Mouse (Mus musculus) C3H10T1/2 (cell line): ENCODE results near the gene Ush1g. TPM values are rescaled to one million over a fixed set of nuclear protein-coding genes. Genes with fewer than 3 reads are reported as not detected.

Experiments
- polyA plus RNA-seq, 2 experiments: library from polyadenylated mRNA; unstranded; fragments of >200 nt; fragmentation: generic; extraction: Trizol; gene quantifications; one replicate each; pipeline ENCODE4 v1.2.1; 2012; ENCODE audit warnings: missing spikeins in 2 of 2

The Ush1g gene
- polyA plus RNA-seq, result under 1 TPM; 0.11 to 0.34 TPM

GRCm38 (mm10) chr11:115321906-115322693 lies at the start of gene Ush1g:
Ush1g (minus strand) TSS chr11:115322041.

DNA sequence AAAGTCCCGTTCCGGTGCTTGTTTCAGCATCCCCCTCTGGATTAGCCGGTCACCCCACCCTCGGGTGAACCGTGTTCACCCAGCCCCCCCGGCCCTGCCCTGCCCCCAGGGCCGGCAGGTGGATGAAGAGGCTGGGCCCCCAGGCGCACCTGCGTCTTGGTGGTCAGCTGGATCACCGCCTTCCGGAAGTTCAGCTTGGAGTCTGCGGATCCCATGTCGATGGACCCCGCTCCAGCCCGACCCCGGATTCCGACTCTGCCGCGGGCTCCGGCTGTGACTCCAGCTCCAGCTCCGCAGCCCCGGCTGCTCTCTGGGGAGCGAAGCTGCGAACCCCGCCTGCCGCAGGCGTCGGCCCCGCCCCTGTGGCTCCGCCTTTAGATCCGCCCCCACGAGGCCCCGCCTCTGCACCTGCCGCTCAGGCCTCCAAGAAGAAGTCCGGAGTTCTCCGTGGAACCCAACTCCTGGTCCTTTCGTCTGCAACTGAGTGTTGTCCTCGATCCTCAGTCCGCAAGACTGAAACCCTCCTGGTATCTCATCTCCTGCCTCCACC lies 45.6 kb upstream of the Ush1g start, which contains the start of gene Hid1:
TSS of gene Hid1 (minus strand) at position 362 of the 550 bp plus-strand sequence.

DNA sequence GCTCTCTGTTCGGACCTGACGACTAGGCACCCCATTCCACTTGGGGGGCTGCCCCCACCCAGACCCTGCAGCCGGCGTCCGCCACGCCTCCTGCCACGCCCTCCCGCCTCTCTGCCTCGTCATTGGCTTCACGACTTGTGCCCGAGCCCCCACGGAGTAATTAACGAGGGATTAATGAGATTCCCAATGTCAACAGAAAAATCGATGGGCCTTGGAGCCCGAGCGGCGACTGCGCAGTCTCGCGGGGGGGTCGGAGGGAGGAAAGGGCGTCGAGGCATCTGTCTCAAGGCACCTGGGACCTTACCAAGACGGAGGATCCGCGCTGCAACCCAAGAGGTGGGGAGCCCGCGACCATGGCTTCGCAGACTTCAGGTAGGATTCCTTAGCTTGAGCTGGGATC lies 12.7 kb upstream of the Ush1g start, which contains the start of gene Otop3:
TSS of gene Otop3 (plus strand) at position 201 of the 400 bp plus-strand sequence.

GRCm38 (mm10) chr11:115306863-115307262 lies 15.0 kb downstream of the Ush1g start, which contains the start of gene Otop2:
Otop2 (plus strand) TSS chr11:115307163.

GRCm38 (mm10) chr11:115297214-115297826 lies 24.5 kb downstream of the Ush1g start, which contains the start of gene Fads6:
Fads6 (minus strand) TSS chr11:115297663.

DNA sequence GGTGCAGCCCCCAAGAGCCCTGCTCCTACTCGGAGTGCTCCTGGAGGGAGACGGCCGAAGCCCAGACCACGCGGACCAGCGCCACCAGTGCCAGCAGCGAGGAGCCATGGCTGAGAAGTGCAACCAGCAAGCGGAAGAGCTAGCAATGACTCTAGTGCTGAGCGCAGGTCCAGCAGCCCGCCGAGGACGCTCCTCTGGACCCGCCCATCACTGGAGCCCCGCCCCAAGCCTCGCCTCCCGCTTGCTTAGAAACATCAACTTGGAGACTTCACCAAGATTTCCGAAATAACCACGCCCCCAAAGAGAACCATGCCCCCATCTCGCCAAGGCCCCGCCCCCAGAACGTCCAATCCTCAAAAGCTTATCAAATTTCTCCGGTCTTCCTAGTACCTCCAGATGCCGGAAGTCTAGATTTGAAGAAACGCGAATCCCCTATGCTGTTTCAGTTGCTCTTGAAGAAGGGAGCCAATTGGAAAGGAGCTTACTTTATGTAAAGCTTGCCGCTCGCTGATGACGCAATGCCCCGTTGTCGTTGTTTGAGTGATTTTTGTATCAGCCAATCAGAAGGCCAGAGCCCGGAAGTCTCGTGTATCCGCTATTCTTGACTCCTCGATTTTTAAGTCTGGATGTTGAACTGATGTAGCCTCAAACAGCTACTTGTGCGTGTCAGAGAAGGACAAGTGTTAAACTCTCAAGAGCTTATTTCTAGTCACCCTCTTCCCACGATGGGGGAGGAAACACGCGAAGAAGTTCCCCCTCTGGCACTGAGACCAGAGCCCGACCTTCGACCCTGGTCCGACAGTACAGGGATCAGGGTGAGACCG lies 44.8 kb downstream of the Ush1g start, which contains the start of gene Fdxr:
TSS of gene Fdxr (minus strand) at position 271 of the 824 bp plus-strand sequence.

DNA sequence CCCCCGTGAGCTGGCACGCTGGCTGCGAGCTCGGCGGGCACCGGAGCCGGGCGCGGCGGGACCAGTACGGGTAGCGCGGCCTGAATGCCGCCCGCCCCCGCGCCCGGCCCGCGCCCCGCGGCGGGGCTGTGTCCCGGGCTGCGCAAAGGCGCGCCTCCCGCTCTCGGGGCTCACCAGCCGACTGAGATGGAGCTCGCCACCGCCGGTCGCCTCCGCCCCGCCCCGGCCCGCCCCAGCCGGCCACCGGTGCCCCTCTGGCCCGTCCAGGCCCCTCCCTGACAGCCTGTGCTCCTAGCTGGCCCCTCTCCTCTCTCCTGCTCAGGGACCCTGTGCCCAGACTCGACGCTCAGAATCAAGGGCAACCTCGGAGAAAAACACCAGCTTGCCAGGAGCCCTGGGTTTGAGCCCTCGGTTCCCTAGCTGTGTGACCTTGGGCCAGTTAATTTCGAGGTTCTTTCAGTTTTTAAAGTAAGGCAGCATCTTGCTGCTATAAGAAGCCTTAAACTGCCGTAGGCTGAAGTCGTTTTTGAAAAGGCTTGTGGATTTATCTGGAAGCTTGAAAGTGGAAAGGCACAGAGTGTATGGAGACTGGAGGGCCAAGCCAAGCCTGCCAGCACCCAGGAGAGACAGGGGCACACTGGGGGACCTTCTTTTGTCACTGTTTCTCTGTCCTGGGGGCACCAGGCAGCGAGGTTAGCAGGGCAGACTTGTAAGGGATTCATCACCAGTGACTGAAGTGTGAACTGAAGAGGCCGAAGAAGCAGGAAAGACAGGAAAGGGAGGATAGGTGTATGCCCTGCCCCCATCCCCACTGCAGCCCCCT lies 54.6 kb downstream of the Ush1g start, which contains the start of gene Grin2c:
TSS of gene Grin2c (minus strand) at position 183 of the 823 bp plus-strand sequence.

Other genes with a start within 250 kb of the Ush1g start
- gene Rab37, start 230.6 kb downstream of the Ush1g start, polyA plus RNA-seq, result under 1 TPM; 0.01 to 0.07 TPM
- gene Cd300lf, start 188.0 kb downstream of the Ush1g start, polyA plus RNA-seq, result not detected
- gene Slc9a3r1, start 158.7 kb downstream of the Ush1g start, polyA plus RNA-seq, result 10 to 100 TPM; 13.5 to 58.4 TPM
- 1 to 10 TPM; 3.2 to 9.7 TPM for gene Tmem104, start 134.6 kb downstream of the Ush1g start, polyA plus RNA-seq
- gene Nat9, start 134.2 kb downstream of the Ush1g start, polyA plus RNA-seq, result 10 to 100 TPM; 19.1 to 27.4 TPM
- not detected for gene Grin2c, start 54.8 kb downstream of the Ush1g start, polyA plus RNA-seq
- gene Fdxr, start 45.0 kb downstream of the Ush1g start, polyA plus RNA-seq, result 10 to 100 TPM; 15.6 to 23.1 TPM
- under 1 TPM in 1 of 2 experiments, not detected in 1; 0.05 TPM for gene Fads6, start 24.4 kb downstream of the Ush1g start, polyA plus RNA-seq
- gene Otop2, start 14.9 kb downstream of the Ush1g start, polyA plus RNA-seq, result under 1 TPM in 1 of 2 experiments, not detected in 1; 0.06 TPM
- gene Otop3, start 12.7 kb upstream of the Ush1g start, polyA plus RNA-seq, result not detected
- 1 to 10 TPM; 1.9 to 7.6 TPM for gene Hid1, start 45.7 kb upstream of the Ush1g start, polyA plus RNA-seq
- gene Cdr2l, start 59.9 kb upstream of the Ush1g start, polyA plus RNA-seq, result 10 to 100 TPM in 1 of 2 experiments, 1 to 10 TPM in 1; 6.5 to 16.4 TPM
- 100 to 1,000 TPM; 204 to 411 TPM for gene Mrpl58, start 81.7 kb upstream of the Ush1g start, polyA plus RNA-seq
- 100 to 1,000 TPM; 816 to 966 TPM for gene Atp5h, start 97.9 kb upstream of the Ush1g start, polyA plus RNA-seq
- 10 to 100 TPM; 24.1 to 58.3 TPM for gene Kctd2, start 98.1 kb upstream of the Ush1g start, polyA plus RNA-seq
- gene Trim80, start 118.5 kb upstream of the Ush1g start, polyA plus RNA-seq, result not detected
- under 1 TPM; 0.12 to 0.76 TPM for gene Slc16a5, start 140.4 kb upstream of the Ush1g start, polyA plus RNA-seq
- gene Armc7, start 153.6 kb upstream of the Ush1g start, polyA plus RNA-seq, result 10 to 100 TPM in 1 of 2 experiments, 1 to 10 TPM in 1; 3.4 to 13.7 TPM
- gene Nt5c, start 169.8 kb upstream of the Ush1g start, polyA plus RNA-seq, result 100 to 1,000 TPM; 130 to 206 TPM
- gene Jpt1, start 192.3 kb upstream of the Ush1g start, polyA plus RNA-seq, result 100 to 1,000 TPM; 321 to 516 TPM
- gene Sumo2, start 214.2 kb upstream of the Ush1g start, polyA plus RNA-seq, result 100 to 1,000 TPM; 150 to 340 TPM
- 100 to 1,000 TPM in 1 of 2 experiments, 10 to 100 TPM in 1; 90.3 to 107 TPM for gene Nup85, start 242.4 kb upstream of the Ush1g start, polyA plus RNA-seq